ENCODE assay signal across 8 mouse cellular contexts in genomic region chr9:55540888-55541287, GRCm38 (mm10). TPM values are rescaled to one million over a fixed set of nuclear protein-coding genes. Genes with fewer than 3 reads are reported as not detected.
A peak's percentile ranks its signal among the peaks of the same experiment; 100 is the strongest.
DNase-seq lines count a peak whose midpoint lies in the region; ATAC-seq and TF ChIP-seq lines count a peak whose summit lies in the region.

No protein-coding gene starts in this region.

- peak; percentile 18 for DNase-seq in spleen, adult 12 weeks (ENCODE audit: low spot score)
- no peak for DNase-seq in spleen, postnatal 14 days (ENCODE audit: low spot score in 2 of 2)
- peak; percentile 19 for DNase-seq in cerebellum, adult 8-10 months
- DNase-seq in gastrocnemius, postnatal 14 days, result peak; percentile 41
- DNase-seq in lung, postnatal 4 days, result peak; percentile 66
- no peak for DNase-seq in left cerebral cortex, postnatal 25 days (ENCODE audit: low spot score in 2 of 2)

- H3K9ac ChIP-seq in intestine, embryonic 16.5 days (ENCODE audit: low read depth, low read length), result peak overlapping the region; percentile 62

- under 1% methylated on average over 28 of the region's 28 CpGs for WGBS in intestine, embryonic 16.5 days
- under 1% methylated on average over 28 of the region's 28 CpGs for WGBS in small intestine, adult 2 months

- peak overlapping the region; percentile 77 for H3K4me2 ChIP-seq in intestine, embryonic 16.5 days (ENCODE audit: low read depth, low read length)

- peak overlapping the region; percentile 9; the same call in 1 of the 2 replicates for H3K27ac ChIP-seq in intestine, embryonic 16.5 days (ENCODE audit: low read length)
- H3K27ac ChIP-seq in small intestine, adult 2 months (ENCODE audit: insufficient read depth, low read depth, low read length), result no peak overlapping the region

- peak overlapping the region; percentile 51 for H3K4me3 ChIP-seq in intestine, embryonic 16.5 days (ENCODE audit: low read length)
- H3K4me3 ChIP-seq in small intestine, adult 2 months (ENCODE audit: low read depth, low read length), result peak overlapping the region; percentile 66

- ATAC-seq in intestine, embryonic 16.5 days, result peak; percentile 85

- TF ChIP-seq CTCF in small intestine, adult 2 months (IDR thresholded peaks at IDR 0.05; ENCODE audit: extremely low read depth, insufficient read length, insufficient replicate concordance, low read depth, low read length), result no peak

- H3K27me3 ChIP-seq in intestine, embryonic 16.5 days (replicated peaks; ENCODE audit: control insufficient read depth, insufficient read depth, low read length), result peaks cover 43% of the 10 kb centered on the region
- peaks cover 77% of the 10 kb centered on the region for H3K27me3 ChIP-seq in small intestine, adult 2 months (ENCODE audit: control insufficient read depth, insufficient read depth, low read length)

- intact Hi-C loops in gastrocnemius, postnatal 14 days (cut with DNase I; ENCODE audit: low total_unique reads), result no loop called here
- intact Hi-C loops in left cerebral cortex, postnatal 25 days (cut with DNase I), result no loop called here

- no peaks in the 10 kb centered on the region for H3K36me3 ChIP-seq in intestine, embryonic 16.5 days (ENCODE audit: control insufficient read depth, insufficient read depth, low read length)
- no peaks in the 10 kb centered on the region for H3K36me3 ChIP-seq in small intestine, adult 2 months (ENCODE audit: control insufficient read depth, insufficient read depth, low read length)

- peaks cover 25% of the 10 kb centered on the region for H3K4me1 ChIP-seq in intestine, embryonic 16.5 days (ENCODE audit: control insufficient read depth, insufficient read depth, low read length)
- peaks cover 31% of the 10 kb centered on the region for H3K4me1 ChIP-seq in small intestine, adult 2 months (ENCODE audit: control insufficient read depth, insufficient read depth, insufficient read length, low read length)

- TF ChIP-seq POLR2A in small intestine, adult 2 months (IDR thresholded peaks at IDR 0.05; ENCODE audit: low read depth, low read length), result no peak

- no peaks in the 10 kb centered on the region; the same call in 1 of the 2 replicates for H3K9me3 ChIP-seq in intestine, embryonic 16.5 days (ENCODE audit: control insufficient read depth, low read length)

RNA-seq across cellular contexts. Expression of gene Isl2, which starts 2.4 kb away (rescaled TPM):
- not detected for total RNA-seq in gastrocnemius, postnatal 14 days (2021)
- polyA plus RNA-seq in intestine, embryonic 16.5 days (2015; fragmentation: Nextera tagmentation; extraction: Ambion mirVana), result 2.6 and 2.8 TPM in 2 replicates
- polyA plus RNA-seq in small intestine, adult 2 months (2012; rRNA removed), result 2.2 and 3.4 TPM in 2 replicates
- total RNA-seq in left cerebral cortex, postnatal 25 days (2021), result not detected

RNA-seq across cellular contexts. Expression of gene Etfa, which starts 28.8 kb away (rescaled TPM):
- total RNA-seq in gastrocnemius, postnatal 14 days (2021), result 100 to 1,000 TPM; 229 to 279 TPM
- 347 and 353 TPM in 2 replicates for polyA plus RNA-seq in intestine, embryonic 16.5 days (2015; fragmentation: Nextera tagmentation; extraction: Ambion mirVana)
- 38.5 and 62.1 TPM in 2 replicates for polyA plus RNA-seq in small intestine, adult 2 months (2012; rRNA removed)
- total RNA-seq in left cerebral cortex, postnatal 25 days (2021), result 10 to 100 TPM; 42.6 to 45.8 TPM

Comparison
In these comparisons a context has a peak if more than half of its experiments do, and no peak if none do; other contexts are left out.
1. DNase-seq: peak in spleen, adult 12 weeks (single experiment), cerebellum, adult 8-10 months (single experiment), gastrocnemius, postnatal 14 days (single experiment) and lung, postnatal 4 days (2 of 2); none in spleen, postnatal 14 days (0 of 2) and left cerebral cortex, postnatal 25 days (0 of 2).
2. RNA of gene Etfa, which starts 28.8 kb away (total RNA-seq): 229 to 279 TPM in gastrocnemius, postnatal 14 days; 42.6 to 45.8 TPM in left cerebral cortex, postnatal 25 days; every median in the first group is over 4 times any median in the second.